Mouse (Mus musculus): ENCODE measurements around the gene Terf2.

- TF ChIP-seq CTCF (IDR thresholded peaks at IDR 0.05; ENCODE audit: low read depth, low read length): no peak
- TF ChIP-seq TAL1 (conservative IDR thresholded peaks at IDR 0.05; ENCODE audit: low read depth, low read length): no peak
- no peak for TF ChIP-seq GATA1 (IDR thresholded peaks at IDR 0.05; ENCODE audit: borderline replicate concordance, low read length)
- TF ChIP-seq POLR2AphosphoS5 (IDR thresholded peaks at IDR 0.05; ENCODE audit: insufficient replicate concordance, low read depth, low read length): no peak
- TF ChIP-seq GATA2 (IDR thresholded peaks at IDR 0.05; ENCODE audit: borderline replicate concordance, low read depth, low read length): no peak
Observed at GRCm38 (mm10) chr8:107109816-107110435, 13.6 kb upstream of the Terf2 start.

Measured in G1E (cell line).